Mouse (Mus musculus): Measurements from ENCODE around the gene Aak1.
"Not testable (repeated sequence)": the region's sequence is repeated elsewhere in the genome, so short reads cannot be mapped to it uniquely, and the experiment has no call there.

The Aak1 gene

GRCm38 (mm10) chr6:86973956-86974355, 124.6 kb downstream of the Aak1 start:
- no peak for DNase-seq

GRCm38 (mm10) chr6:86978156-86978908, 129.0 kb downstream of the Aak1 start:
- DNase-seq = no peak

- no peak for DNase-seq
Measured at GRCm38 (mm10) chr6:86978909-86979265, 129.6 kb downstream of the Aak1 start.

GRCm38 (mm10) chr6:86981206-86981605, 131.9 kb downstream of the Aak1 start:
- DNase-seq = no peak

GRCm38 (mm10) chr6:86985314-86986106, 136.2 kb downstream of the Aak1 start:
- no peak for DNase-seq

GRCm38 (mm10) chr6:86989576-86989975, 140.3 kb downstream of the Aak1 start:
- DNase-seq = no peak

- no peak for DNase-seq
Measured at GRCm38 (mm10) chr6:86991041-86991440, 141.7 kb downstream of the Aak1 start.

GRCm38 (mm10) chr6:86992349-86992748, 143.0 kb downstream of the Aak1 start:
- DNase-seq = no peak

GRCm38 (mm10) chr6:86994254-86994653, 144.9 kb downstream of the Aak1 start:
- DNase-seq = no peak

GRCm38 (mm10) chr6:86996629-86997307, 147.5 kb downstream of the Aak1 start:
- DNase-seq = peak; percentile 43

- no peak for DNase-seq
Measured at GRCm38 (mm10) chr6:86997360-86997759, 148.0 kb downstream of the Aak1 start.

- DNase-seq = no peak
Measured at GRCm38 (mm10) chr6:87001995-87002394, 152.7 kb downstream of the Aak1 start.

- DNase-seq = peak; percentile 70
Measured at GRCm38 (mm10) chr6:87002521-87003055, 153.3 kb downstream of the Aak1 start.

- no peak for DNase-seq
Measured at GRCm38 (mm10) chr6:87004099-87004498, 154.8 kb downstream of the Aak1 start.

GRCm38 (mm10) chr6:87005577-87005976, 156.3 kb downstream of the Aak1 start:
- no peak for DNase-seq

GRCm38 (mm10) chr6:87008887-87009286, 159.6 kb downstream of the Aak1 start, which contains the start of gene Nfu1:
Gene Nfu1 (plus strand): TSS chr6:87009236.
- no peak for DNase-seq

- peak; percentile 93 for DNase-seq
Measured at GRCm38 (mm10) chr6:87009692-87010328, 160.5 kb downstream of the Aak1 start.

GRCm38 (mm10) chr6:87016916-87017315, 167.6 kb downstream of the Aak1 start:
- no peak for DNase-seq

GRCm38 (mm10) chr6:87018874-87019273, 169.6 kb downstream of the Aak1 start:
- DNase-seq = no peak

- no peak for DNase-seq
Measured at GRCm38 (mm10) chr6:87021791-87022190, 172.5 kb downstream of the Aak1 start.

GRCm38 (mm10) chr6:87026980-87027379, 177.7 kb downstream of the Aak1 start:
- no peak for DNase-seq

GRCm38 (mm10) chr6:87028881-87029280, 179.6 kb downstream of the Aak1 start:
- DNase-seq = no peak

- not testable (repeated sequence) for DNase-seq
Measured at GRCm38 (mm10) chr6:87031310-87031709, 182.0 kb downstream of the Aak1 start.
